Mouse (Mus musculus) large intestine, adult 2 months (tissue): ENCODE measurements at regions not wholly inside any gene's neighbourhood (a gene's known extent, or its start where the extent isn't known, plus 50 kb on each side); places are given as distances from the start of the nearest gene placed in this dataset.
A peak's percentile ranks its signal among the peaks of the same experiment; 100 is the strongest.

Experiments
- DNase-seq: peaks from one replicate; pipeline ENCODE4 v3.0.0-alpha.2; 2012; ENCODE audit warnings: low read depth, low spot score
- WGBS: fragments of 180-500 bp; shearing (Covaris S2); methylation state at CpG from one replicate; pipeline ENCODE4 v1.1.7; 2018; 5-methylcytosine and 5-hydroxymethylcytosine counted together

DNA sequence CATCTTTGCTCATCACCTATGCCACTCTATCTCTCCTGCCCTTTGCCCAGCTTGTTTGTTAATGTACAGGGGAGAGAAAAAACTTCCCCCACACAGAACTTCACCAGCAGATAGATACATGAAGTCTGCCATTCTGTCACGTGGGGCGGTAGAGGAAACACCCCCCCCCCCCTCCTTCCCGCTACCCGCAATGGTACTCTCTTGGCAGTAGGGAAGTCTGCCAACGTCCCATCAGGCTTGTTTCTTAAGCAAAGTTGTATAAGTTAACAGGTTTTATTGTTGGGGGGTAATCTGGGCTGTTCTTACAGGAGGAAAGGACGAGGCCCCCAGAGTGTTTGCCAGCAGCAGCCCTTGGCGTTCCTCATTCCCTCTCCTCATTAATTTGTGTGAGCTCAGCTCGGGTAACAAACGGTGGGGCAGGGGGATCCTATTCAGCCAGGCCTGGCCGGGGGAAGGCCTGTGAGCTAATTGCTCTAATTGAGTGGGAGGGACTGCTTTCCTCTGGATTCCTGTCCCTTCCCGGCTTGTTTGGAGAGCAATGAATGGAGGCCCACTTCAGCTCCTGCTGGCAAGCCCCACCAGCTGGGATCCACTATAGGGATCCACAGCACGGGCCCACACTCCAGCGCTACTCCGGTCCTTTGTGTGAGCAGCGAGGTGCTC is 292.5 kb downstream of the Bcl11a start:
- no peak for DNase-seq
- WGBS = 34% methylated on average over 15 of the region's 15 CpGs

DNA sequence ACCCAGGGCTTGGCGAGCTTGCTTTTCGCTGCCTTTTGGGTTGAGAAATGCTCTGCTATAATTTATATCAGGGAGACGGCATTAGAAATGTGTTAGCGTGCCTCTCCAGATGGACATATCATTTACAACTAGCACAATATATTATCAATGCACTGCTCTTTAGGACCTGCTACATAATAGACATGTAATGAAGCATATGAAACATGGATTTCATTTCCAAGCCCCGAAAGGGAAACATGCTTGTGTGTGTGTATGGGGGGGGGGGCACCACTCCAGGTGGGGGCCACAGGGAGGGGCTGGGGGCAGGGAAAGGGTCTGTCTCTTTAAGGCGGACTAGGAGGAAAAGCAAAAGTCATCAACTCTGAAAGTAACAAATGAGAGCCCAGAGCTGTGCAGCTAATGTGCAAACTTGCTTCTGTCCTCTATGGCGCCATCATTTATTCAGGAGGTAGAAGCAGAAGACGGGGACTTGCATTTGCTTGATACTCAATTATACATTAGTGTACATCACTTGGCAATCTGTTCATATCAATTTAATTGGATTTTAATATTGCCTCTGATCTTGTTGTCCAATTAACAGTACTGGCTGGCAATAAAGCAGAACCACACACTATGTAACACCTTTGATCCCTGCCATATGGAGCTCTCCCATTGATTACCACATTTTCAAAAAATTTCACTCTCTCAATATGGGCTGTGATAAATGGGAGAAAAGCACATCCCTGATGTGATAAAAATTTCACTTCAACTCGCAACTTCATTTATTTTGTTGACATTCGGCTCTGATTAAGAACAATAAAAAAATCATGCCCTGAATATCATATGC is 293.2 kb downstream of the Bcl11a start:
- DNase-seq = no peak
- WGBS = 64% methylated on average over 10 of the region's 10 CpGs

DNA sequence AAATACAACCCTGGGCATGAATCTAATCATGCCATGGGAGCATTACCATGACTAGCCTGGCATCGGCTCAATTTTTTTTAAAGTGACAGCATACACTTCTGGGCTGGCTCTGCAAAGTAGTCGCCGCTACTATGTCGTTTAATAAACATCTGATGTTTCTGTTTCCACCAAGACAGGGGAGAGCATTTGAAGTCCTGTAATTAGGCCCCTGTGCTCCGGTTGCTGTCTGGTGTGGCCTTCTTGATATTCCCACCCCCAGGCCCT is 293.8 kb downstream of the Bcl11a start:
- WGBS = 32% methylated on average over 5 of the region's 5 CpGs
- peak; percentile 40 for DNase-seq

DNA sequence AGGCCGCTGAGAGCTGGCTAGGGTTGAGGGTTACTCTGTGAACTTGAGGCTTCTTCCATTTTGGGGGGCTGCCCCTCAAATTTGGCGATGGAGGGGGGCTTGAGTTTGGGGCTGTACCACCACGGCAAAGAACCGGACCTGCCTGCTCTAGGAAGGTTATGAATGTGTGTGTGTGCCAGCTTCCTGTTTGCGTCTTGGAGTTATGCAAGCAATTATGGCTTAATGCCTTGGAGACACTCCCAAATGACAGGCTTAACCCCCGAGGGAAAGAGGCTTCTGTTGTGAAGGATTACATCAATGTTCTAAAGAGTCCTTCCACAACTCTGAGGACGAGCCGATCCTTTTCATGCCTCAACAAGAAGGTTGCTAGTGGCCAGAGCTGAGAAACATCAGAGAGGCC is 294.1 kb downstream of the Bcl11a start:
- WGBS = 12% methylated on average over 8 of the region's 8 CpGs
- peak; percentile 44 for DNase-seq

DNA sequence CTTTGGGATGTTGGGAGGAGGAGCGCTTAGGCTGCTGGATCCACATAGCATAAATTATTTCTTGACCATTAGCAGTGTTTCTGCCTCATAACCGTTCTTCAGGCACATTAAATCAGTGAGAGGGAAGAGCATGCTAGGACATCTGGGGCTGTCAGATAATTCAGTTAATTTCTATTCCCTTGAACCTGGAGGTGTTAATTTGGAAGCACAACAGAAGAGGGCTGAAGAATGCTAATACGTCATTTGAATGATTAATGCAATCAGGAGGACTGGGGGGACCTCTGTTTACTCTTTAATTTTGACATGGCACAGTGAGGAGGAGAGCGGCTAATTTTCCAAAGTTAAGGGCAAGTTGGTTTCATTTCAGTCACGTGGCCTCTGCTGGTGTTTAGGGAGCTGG is 294.8 kb downstream of the Bcl11a start:
- WGBS = 73% methylated on average over 5 of the region's 5 CpGs
- DNase-seq = no peak

DNA sequence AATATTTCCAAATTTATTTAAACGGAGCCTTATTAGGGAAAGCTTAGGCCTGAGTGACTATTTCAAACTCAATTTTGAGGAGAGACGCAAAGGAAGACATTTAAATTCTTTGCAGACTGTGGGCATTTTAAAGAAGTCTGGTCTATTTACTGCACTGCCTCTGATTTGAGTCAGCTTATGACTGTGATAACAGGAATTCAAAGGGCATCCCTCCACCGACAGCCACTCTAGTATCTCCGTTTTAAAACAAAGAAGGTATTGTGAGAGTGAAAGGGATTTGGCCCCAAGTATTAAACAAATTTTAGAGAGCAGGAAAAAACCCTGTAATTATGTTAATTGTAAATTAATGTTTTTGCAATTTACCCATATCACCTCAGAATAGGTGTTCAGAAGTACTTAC is 295.4 kb downstream of the Bcl11a start:
- WGBS = 42% methylated on average over 4 of the region's 4 CpGs
- no peak for DNase-seq

DNA sequence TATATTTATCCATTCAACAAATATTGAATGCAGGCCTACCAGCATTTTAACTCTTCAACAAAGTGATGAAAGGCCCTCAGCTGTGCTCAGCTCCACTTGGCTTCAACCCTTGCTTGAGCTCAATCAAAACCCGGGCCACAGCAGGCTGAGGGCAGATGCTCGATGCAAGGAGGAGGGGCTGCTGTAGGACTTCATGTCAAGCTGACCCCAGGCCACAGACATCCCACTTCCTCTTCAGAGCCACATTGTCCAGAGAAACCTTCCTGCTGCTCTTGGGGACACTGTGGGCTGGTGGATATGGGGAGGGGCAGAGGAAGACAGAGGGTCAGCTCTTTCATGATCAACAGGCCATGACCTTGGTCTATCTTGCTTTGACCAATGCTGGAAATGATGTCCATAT is 299.7 kb downstream of the Bcl11a start:
- DNase-seq = no peak
- WGBS = 72% methylated on average over 2 of the region's 2 CpGs

DNA sequence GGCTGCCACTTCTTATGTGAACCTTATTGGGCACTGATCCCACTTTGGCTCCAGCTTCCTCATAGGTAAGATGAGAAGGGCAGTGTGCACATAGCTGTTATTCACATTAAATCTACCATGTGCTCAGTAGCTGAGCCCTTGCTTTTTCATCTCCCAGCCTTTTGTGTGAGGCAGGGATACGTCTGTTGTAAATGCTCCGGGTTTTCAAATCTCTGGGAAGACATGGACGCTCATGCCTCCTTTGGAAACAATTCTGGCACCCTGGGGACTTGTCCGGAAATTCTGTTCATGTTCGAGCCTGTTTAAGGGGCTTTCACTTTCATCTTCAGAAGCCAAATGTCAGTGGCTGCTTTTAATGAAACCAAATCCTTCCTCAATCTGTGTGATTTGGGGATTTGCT is 312.7 kb downstream of the Bcl11a start:
- DNase-seq = no peak
- WGBS = 70% methylated on average over 5 of the region's 5 CpGs

DNA sequence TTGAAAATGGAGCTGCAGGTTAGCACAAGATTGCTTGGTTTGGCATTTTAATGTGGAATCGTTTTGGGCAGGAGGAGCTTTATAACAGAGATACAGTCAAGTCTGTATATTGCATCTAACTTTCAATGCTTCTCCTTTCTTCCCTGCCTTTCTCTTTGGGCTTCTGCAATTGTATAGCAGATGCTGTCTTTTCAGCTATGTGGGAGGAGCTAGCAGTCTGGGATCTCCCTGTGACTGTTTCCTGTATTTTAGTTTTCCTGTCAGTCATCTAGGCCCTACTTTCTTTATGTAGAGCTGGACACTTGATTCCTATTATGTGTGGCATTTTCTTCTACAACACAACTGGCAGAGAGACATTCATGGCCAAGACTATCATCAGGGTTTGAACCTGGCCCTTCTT is 313.5 kb downstream of the Bcl11a start:
- WGBS = 50% methylated on average over 1 of the region's 1 CpGs
- no peak for DNase-seq

DNA sequence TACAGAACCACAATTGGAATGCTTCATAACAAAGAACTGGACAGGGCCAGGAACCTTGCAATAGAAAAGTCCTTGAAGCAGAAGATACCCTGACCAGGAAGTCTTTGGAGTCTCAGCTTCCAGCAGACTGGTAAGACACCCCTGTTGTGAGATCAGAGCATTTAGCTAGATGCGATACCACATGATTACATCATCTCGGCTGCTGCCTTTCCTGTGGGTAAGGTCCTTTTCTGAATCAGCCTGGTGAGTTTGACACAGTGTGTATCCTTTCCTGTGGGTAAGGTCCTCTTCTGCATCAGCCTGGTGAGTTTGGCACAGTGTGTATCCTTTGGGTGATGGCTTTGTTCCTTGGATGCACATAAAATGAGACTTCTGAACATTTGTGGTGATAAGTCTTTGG is 317.6 kb downstream of the Bcl11a start:
- no peak for DNase-seq
- 86% methylated on average over 2 of the region's 2 CpGs for WGBS

DNA sequence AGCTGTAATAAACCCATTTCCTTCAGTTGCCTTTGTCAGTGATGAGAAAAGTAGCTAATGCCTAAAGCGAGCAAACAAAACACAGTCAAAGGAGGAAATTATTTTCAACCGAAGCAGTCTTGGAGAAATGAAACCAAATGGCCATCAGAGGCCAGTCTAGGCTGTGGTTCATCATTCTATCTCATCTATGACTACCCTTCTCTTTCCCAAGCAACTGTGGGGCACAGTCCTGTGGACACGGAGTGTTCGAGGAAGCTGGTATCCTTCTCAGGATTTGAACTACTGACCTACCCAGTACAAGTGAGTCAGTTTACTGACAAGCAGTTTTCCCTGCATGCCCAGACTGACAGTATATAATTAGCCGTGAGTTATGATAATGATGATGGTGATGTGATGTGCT is 319.1 kb downstream of the Bcl11a start:
- 34% methylated on average over 5 of the region's 5 CpGs for WGBS
- no peak for DNase-seq

DNA sequence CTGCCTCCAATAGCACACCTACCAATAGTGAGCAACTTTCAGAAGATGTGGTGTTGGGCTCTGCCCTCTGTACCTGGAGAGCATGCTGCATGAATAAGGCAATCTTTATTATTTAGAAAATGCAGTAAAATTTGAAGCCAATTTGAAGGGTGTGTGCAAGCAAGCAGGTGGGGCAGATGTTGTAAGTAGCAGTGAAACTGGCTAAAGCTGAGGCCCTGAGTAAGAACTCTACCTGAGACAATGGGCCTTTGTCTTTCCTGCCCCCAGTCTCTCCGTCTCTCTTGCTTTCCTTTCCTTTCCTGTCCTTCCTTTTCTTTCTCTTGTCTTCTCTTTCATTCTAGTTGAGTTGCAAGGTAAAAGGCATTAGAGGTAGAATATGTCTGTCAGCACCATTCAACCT is 319.9 kb downstream of the Bcl11a start:
- no peak for DNase-seq
- 38% methylated on average over 1 of the region's 1 CpGs for WGBS

DNA sequence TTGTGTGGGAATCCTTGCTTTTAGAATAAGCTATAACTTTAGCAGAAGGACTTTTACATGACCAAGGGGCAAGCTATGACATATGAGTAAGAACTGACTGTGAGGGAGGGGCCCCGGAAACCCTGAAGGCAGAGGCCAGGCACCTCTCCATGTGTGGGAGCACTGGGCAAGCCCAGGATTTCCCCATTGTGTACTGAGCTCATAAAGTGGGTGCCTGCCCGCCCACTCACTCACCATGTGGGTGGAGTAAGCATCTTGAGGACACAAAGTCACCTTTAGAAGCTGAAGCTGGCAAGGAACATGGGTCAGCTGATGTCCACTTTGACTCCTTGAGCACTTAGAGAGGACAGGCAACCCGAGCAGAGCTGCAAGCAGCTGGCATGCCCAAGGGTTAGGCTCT is 323.3 kb downstream of the Bcl11a start:
- no peak for DNase-seq
- WGBS = 42% methylated on average over 3 of the region's 3 CpGs

DNA sequence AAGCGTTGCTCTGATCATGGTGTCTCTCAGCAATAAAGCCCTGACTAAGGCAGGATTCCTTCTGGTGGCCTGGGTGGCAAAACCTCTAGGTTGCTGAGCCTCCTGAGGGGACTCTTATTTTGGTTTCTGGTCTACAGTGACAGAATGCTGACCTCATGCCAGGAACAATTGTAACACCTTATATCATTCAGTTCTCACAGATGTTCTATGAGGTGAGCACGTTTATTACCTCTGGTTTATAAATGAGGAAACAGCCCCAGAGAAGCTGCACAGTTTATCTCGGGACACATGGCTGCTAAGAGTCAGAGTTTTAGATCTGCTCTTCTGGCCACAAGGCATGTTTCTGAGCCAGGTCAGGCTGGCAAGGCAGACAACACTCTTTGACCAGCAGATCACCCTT is 324.3 kb downstream of the Bcl11a start:
- no peak for DNase-seq
- WGBS = 18% methylated on average over 3 of the region's 3 CpGs

DNA sequence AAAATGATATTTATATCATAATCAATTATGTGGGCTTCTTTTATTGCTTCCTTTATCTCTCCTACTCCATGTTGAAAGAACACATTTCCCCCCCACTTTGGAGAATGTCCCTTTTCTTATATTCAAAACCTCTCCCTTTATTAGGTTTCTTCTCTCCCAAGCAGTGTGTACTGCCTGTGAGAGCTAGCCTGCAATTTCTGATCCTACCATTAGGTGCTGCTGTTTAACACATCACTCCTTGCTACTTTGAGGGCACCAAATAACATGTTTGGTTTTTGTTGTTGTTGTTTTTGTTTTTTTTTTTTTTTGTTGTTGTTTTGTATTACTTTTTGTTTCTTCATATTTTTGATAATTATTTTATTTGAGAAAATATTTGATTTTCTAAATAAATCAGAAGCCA is 336.9 kb downstream of the Bcl11a start:
- no peak for DNase-seq

DNA sequence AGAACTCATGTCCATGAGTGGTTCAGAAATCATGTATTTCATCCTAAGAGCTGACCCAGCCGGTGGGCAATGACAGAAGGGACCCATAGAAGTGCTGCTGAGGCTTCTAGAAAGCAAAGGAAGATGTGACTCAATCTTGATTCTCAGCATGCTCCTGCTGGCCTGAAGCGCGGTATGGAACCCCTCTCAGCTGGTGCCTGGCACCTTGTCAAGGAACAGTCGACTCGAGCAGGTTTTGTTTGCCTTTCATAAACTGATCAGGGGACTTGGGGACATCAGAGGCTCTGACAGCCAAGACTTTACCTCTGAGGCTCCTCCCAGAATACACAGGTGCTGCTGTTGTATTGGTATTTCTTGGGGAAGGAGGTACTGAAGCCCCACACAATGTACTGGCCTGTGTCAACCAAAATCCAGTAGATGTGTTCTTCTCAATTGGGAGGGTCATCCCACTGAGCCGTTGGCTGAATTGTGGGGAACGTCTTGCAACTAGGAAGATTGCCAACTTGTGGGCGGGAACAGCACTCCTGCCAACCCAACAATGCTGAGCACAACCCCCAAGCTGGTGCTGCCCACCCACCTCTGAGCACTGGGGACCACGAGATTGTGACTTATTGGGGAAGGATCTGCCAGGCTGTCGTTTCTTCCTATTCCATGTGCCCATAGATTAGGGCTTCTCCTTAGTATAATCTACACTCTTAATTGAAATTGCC is 344.4 kb downstream of the Bcl11a start:
- no peak for DNase-seq
- 44% methylated on average over 10 of the region's 10 CpGs for WGBS

DNA sequence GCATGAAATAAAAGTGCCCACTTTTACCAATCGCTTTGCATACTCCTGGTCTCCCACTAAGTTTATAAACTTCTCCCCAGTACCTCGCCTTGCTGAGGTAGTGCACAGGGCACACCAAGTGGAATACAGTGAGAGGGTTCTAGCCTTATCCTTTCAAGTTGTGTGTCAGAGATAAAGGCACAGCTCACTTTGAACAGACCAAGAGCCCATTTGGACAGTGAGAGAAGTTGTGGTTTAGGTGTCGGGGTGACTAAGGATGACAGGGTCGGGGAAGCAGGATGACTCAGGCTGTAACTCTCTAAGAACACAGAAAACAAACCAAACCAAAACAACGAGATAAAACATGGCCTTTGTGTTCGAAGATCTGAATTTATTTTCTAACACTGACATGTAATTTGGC is 345.4 kb downstream of the Bcl11a start:
- no peak for DNase-seq

DNA sequence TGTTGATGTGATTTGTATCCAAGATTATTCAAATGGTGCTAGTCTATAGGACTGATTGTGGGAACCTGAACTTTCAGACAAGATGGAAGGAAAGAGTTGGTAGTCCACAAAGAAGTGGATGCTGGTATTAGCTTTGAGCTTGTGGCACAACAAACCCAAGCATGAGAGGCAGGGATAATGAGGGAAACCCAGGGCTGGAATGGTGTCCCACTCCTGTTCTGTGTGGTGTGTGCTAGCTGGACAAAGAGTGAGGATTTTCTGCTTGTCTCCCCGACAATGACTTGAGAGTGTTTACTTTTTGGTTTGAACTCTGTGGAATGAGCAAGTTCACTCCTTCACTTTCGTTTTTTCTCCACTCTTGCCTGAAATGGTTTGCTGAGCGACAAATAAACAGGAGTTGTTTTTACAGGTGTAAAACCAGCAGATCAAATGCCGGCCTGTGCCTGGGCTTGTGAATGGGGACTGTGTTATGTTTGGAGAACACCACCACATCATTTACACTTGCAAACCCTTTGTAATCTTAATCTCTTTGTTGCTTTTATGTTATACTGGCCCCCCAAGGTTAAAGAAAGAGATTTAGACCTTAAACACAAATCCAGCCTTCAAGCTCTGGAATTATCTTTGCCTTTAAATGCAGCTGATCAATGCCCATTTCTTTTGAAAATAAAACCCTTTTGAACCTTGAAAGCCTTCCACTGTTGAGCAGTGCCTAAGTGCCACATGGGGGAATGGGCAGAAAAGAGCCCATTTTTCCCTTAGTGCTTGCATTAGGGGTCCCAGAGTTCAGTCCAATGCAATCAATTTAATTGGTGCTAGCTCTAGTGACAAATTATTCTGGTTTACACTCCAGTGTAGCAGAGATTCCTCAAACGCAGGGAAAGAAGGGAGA is 349.4 kb downstream of the Bcl11a start:
- no peak for DNase-seq
- 40% methylated on average over 5 of the region's 5 CpGs for WGBS

More for the DNA sequence above, 345.4 kb downstream of the Bcl11a start:
- WGBS = 84% methylated on average over 6 of the region's 6 CpGs

DNA sequence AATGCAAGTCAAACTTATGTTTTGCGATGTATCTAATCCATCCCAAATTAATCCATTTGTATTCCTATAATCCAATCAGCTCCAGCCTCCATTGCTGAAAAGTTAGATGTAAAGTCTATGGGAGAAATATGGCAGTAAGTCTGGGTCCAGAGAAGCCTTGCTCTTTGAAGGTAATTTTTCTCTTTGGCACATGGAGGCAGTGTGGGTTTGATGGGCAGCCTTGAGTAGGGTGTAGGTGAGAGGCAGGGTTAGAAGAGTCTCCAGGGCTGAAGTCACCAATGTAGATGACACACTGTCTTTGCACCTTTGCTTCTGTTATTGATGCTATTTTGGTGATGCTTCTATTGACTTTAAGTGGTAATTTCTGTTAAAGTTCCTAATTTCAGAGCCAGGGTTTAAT is 370.8 kb downstream of the Bcl11a start:
- DNase-seq = no peak
- WGBS = 96% methylated on average over 1 of the region's 1 CpGs

DNA sequence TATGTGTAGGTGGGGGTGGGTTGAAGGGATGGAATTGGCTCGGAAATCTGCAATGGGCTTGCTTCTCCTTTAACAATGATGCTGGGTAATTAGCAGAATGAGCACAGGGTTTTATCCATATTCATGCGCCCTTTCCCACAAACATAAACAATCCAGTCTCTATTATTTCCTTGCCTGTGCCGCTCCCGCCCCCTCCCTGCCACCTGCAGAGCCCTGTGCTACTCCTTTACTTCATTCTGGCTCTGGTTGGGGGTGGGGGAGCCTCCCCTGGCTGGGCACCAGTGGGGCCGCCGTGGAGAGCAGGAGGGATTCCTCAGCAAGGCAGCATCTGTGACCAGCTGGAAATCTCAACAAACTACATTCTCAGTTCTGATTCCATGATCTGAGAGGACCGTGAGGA is 374.4 kb downstream of the Bcl11a start:
- WGBS = 83% methylated on average over 7 of the region's 7 CpGs
- DNase-seq = no peak
